Mouse (Mus musculus) heart, postnatal 36 days (tissue): ENCODE measurements around the gene Cntnap2. TPM values are rescaled to one million over a fixed set of nuclear protein-coding genes. Genes with fewer than 3 reads are reported as not detected.

Experiments used
- DNase-seq, 2 experiments: peaks; one replicate each; pipeline ENCODE4 v3.0.0; 2021 to 2022
- intact Hi-C: fragments of 180-260 bp; cut with DNase I; formaldehyde crosslinking; loops from one replicate; pipeline ENCODE4 v1.15.1; 2025
- total RNA-seq, 2 experiments: library from RNA; stranded (reverse); gene quantifications; 2 replicates each; pipeline ENCODE4 v1.2.3; 2021

The Cntnap2 gene
- total RNA-seq, 2 experiments from 2014 or later: not detected

- intact Hi-C loops: no loop called here
- no peak for DNase-seq
Observed at GRCm38 (mm10) chr6:47323169-47323835, 2264.1 kb downstream of the Cntnap2 start.

GRCm38 (mm10) chr6:47323886-47324285, 2264.7 kb downstream of the Cntnap2 start:
- intact Hi-C loops: no loop called here
- no peak for DNase-seq

- no peak for DNase-seq
- intact Hi-C loops: no loop called here
Observed at GRCm38 (mm10) chr6:47328281-47328680, 2269.1 kb downstream of the Cntnap2 start.

GRCm38 (mm10) chr6:47329212-47329611, 2270.1 kb downstream of the Cntnap2 start:
- intact Hi-C loops: no loop called here
- DNase-seq: no peak

- no peak for DNase-seq
- intact Hi-C loops: no loop called here
Observed at GRCm38 (mm10) chr6:47333016-47333415, 2273.9 kb downstream of the Cntnap2 start.

GRCm38 (mm10) chr6:47334377-47334776, 2275.2 kb downstream of the Cntnap2 start:
- intact Hi-C loops: no loop called here
- no peak for DNase-seq

- no peak for DNase-seq
- intact Hi-C loops: no loop called here
Observed at GRCm38 (mm10) chr6:47337300-47337699, 2278.1 kb downstream of the Cntnap2 start.

GRCm38 (mm10) chr6:47338113-47338512, 2279.0 kb downstream of the Cntnap2 start:
- DNase-seq: no peak
- intact Hi-C loops: no loop called here

- no peak for DNase-seq
- intact Hi-C loops: no loop called here
Observed at GRCm38 (mm10) chr6:47340813-47341502, 2281.8 kb downstream of the Cntnap2 start.

- DNase-seq: no peak
- intact Hi-C loops: no loop called here
Observed at GRCm38 (mm10) chr6:47341503-47341884, 2282.3 kb downstream of the Cntnap2 start.

- intact Hi-C loops: no loop called here
- DNase-seq: no peak
Observed at GRCm38 (mm10) chr6:47343245-47343644, 2284.1 kb downstream of the Cntnap2 start.

- intact Hi-C loops: no loop called here
- no peak for DNase-seq
Observed at GRCm38 (mm10) chr6:47344696-47345095, 2285.5 kb downstream of the Cntnap2 start.

- DNase-seq: no peak
- intact Hi-C loops: no loop called here
Observed at GRCm38 (mm10) chr6:47350100-47350690, 2291.0 kb downstream of the Cntnap2 start.
